Mouse (Mus musculus): Measurements from ENCODE around the gene Gm20219.

- TF ChIP-seq CTCF (IDR thresholded peaks at IDR 0.05; ENCODE audit: extremely low read depth, insufficient read depth, low read length) (no peak), POLR2A (IDR thresholded peaks at IDR 0.05; ENCODE audit: extremely low read depth, insufficient read depth, low read length) (peak; percentile 90)
Measured at GRCm38 (mm10) chr17:56584257-56585130, 30.3 kb upstream of the Gm20219 start, which contains the start of the genes Safb2 and Safb.
